Mouse (Mus musculus): ENCODE measurements at regions not wholly inside any gene's neighbourhood (a gene's known extent, or its start where the extent isn't known, plus 50 kb on each side); places are given as distances from the start of the nearest gene placed in this dataset.

DNA sequence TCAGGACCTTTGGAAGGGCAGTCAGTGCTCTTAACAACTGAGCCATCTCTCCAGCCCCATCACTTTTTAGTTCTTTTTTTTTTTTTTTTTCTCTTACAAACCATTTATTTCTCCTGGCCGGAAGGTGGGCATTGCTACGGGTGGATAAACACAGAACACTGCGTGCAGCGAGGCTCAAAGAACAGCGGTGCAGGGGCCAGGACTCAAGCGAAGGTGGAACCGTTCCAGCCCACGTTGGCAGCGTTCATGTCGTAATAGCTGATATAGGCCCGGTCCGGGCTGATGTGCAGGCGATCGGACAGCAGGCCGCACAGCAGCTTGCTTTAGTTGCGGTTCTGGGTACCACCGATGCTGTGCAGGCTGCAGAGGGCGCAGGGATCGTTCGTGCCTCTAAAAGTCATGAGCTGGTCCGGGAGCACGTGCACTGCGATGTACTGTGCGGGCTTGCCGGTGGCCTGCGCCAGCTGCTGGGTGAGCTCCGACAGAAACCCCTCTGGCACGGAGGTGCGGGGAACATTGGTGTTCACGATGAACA, 164.3 kb downstream of the Zfp281 start:
- no peak for DNase-seq

DNA sequence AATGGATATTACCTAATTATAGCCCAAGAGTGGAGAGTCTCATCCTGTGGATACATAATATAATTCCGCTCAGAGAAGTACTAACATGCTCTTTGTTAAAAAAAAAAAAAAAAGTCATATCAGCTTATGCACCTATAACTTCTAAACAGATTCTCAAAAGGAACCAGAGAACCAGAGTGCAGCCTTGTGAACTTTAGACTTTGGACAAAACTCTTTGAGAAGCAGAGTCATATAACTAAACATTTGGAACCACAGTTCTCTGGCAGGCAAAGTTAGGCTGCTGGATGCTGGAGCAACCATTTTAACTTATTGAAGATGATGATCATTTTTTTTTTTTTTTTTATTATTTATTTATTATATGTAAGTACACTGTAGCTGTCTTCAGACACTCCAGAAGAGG, 166.9 kb downstream of the Zfp281 start:
- no peak for DNase-seq
